Mouse (Mus musculus) midbrain, embryonic 13.5 days (tissue): Measurements from ENCODE around the gene Slc39a7. TPM values are rescaled to one million over a fixed set of nuclear protein-coding genes. Genes with fewer than 3 reads are reported as not detected.
A peak's percentile ranks its signal among the peaks of the same experiment; 100 is the strongest.

Source experiments
- ATAC-seq: fragments of 200-750 bp; cut with Nextera tagmentation; 2 replicates; pipeline ENCODE4 v1.8.0; 2017; ENCODE audit warnings: mild to moderate bottlenecking, moderate TSS enrichment, moderate library complexity
- H3K27ac ChIP-seq: fragments of 300-500 bp; sonication (generic); 2 replicates; pipeline ENCODE4 v1.5.1; 2015; ENCODE audit warnings: inconsistent platforms, mild to moderate bottlenecking, moderate library complexity
- H3K27me3 ChIP-seq: fragments of 300-500 bp; sonication (generic); 2 replicates; pipeline ENCODE4 v1.6.1; 2015; ENCODE audit warnings: mild to moderate bottlenecking, inconsistent platforms
- H3K36me3 ChIP-seq: fragments of 300-500 bp; sonication (generic); 2 replicates; pipeline ENCODE4 v1.6.1; 2015; ENCODE audit warnings: mild to moderate bottlenecking, inconsistent platforms
- H3K4me1 ChIP-seq: fragments of 300-500 bp; sonication (generic); replicated peaks from 2 replicates; pipeline ENCODE4 v1.6.1; 2015; ENCODE audit warnings: inconsistent platforms
- H3K4me2 ChIP-seq: fragments of 300-500 bp; sonication (generic); replicated peaks from 2 replicates; pipeline ENCODE4 v1.6.1; 2015; ENCODE audit warnings: moderate library complexity, mild to moderate bottlenecking, inconsistent platforms
- H3K4me3 ChIP-seq: fragments of 300-500 bp; sonication (generic); replicated peaks from 2 replicates; pipeline ENCODE4 v1.5.1; 2015; ENCODE audit warnings: mild to moderate bottlenecking, inconsistent platforms
- H3K9ac ChIP-seq: fragments of 300-500 bp; sonication (generic); replicated peaks from 2 replicates; pipeline ENCODE4 v1.6.1; 2015; ENCODE audit warnings: mild to moderate bottlenecking, inconsistent platforms
- H3K9me3 ChIP-seq: fragments of 300-500 bp; sonication (generic); 2 replicates; pipeline ENCODE4 v1.6.1; 2016; ENCODE audit warnings: mild to moderate bottlenecking, inconsistent platforms
- WGBS: fragments of 180-500 bp; shearing (Covaris S2); methylation state at CpG from one replicate; pipeline ENCODE4 v1.1.7; 2015; 5-methylcytosine and 5-hydroxymethylcytosine counted together
- polyA plus RNA-seq: library from polyadenylated mRNA; unstranded; fragments of >200 nt; fragmentation: Nextera tagmentation; extraction: Ambion mirVana; gene quantifications from 2 replicates; pipeline ENCODE4 v1.2.1, GENCODE M21; 2015

The Slc39a7 gene
- polyA plus RNA-seq, 1 experiment from 2014 or later = 180 TPM

DNA sequence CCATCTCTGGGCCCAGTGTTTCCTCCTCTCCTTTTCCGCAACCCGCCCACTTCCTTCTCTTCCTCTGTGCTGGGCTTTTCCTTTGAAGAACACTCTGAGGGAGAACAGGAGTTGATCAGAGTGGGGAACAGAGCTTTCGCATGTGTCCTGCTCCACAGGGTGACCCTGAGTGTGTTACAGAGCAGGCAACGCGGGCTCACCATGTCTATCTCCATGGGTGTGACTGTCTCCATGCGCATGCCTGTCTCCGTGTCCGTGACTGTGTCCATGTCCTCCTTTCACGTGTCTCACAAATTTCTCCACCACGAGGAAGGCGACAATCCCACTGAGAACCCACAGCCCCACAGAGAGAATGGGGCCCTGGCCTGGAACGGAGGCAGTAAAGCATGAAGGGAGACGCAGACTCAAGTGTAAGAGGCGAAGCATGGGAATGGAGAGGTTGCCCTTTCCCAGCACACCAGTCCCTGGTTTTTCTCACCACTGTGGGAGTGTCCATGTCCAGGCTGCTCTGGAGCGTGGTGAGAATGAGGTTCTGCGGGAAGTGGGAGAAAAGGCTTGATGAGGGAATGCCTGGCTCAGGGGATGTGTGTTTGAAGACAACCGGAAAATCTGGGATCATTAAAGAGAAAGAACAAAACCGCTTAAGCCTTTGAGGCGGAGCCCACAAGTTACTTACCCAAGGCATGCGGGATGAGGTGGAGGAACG, 1.4 kb downstream of the Slc39a7 start:
- no peak for ATAC-seq
- Histone ChIP-seq H3K9me3 (no peaks in the 10 kb centered on the region), H3K4me3 (peak overlapping the region; percentile 90), H3K4me2 (peak overlapping the region; percentile 100), H3K27ac (no peak overlapping the region), H3K9ac (peak overlapping the region; percentile 94), H3K4me1 (peaks cover 77% of the 10 kb centered on the region), H3K27me3 (no peaks in the 10 kb centered on the region), H3K36me3 (peaks cover 34% of the 10 kb centered on the region)
- WGBS = 58% methylated on average over 21 of the region's 21 CpGs

DNA sequence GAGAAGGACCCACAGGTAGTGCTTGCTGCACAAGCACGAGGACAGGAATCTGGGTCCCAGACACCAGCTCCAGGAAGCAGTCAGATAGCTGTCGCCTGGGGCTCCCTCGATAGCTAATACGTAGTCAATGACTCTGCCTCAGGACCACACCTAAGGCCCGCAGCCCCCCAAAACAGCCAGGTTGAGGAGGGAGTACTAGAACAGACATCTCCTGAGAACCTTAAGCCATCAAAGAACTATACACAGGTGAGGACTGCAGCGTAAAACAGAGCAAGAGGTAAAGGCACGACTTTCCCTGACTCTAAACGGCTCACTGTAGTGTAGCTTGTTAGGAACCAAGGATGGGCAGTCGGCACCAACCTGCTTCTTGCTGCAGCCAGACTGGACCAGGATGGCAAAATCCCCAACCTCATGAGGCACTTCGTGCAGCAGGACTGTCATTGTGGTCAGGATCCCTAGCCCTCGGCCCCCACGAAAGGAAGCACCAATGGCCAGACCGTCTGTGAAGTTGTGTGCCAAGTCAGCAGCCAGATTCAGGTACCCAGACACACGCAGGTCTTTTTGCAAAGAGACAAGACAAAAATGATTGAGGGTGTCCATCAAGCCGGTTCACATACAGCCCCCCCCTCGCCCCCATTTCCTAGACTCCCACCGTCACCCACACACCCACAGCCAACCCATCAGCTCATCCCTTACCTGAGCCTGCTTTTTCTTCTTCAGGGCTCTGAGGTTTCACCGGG, 2.2 kb downstream of the Slc39a7 start:
- 82% methylated on average over 18 of the region's 18 CpGs for WGBS
- Histone ChIP-seq H3K9ac (peak overlapping the region; percentile 94), H3K4me1 (peaks cover 77% of the 10 kb centered on the region)

DNA sequence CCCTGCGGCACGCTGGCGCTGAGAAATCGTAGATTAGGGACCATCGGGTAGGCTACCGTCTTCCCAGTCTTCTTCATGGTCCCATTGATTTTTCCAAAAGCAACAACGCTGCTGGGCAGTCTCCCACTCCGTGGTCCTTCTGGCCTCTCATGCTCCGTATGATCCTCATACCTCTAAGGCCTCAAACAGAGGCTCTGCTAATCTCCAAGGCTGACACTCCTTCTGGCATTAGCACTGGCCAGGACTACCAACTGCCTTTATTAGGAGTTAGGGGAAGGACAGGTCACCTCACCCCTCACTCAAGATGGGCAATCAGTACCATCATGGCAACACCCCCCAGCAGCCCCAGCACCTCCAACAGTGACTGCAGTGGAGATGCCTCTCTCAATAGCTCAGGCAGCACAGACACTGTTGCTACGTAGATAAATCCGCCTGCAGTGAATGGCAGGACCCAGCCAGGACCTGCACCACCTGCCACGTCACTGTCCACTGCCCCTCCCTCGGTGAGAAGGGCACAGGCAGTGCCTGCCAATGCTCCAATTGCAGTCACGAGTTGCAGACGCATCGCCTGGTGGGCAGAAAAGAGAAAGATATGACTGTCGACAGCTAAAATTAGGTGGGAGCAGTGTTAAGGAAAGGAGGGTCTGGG, 2.9 kb downstream of the Slc39a7 start:
- Histone ChIP-seq H3K9ac (peak overlapping the region; percentile 41; the same call in 1 of the 2 replicates), H3K36me3 (peaks cover 23% of the 10 kb centered on the region), H3K4me1 (peaks cover 76% of the 10 kb centered on the region), H3K27ac (peak overlapping the region; percentile 97), H3K27me3 (no peaks in the 10 kb centered on the region), H3K9me3 (no peaks in the 10 kb centered on the region), H3K4me3 (peak overlapping the region; percentile 90), H3K4me2 (peak overlapping the region; percentile 100)
- no peak for ATAC-seq
- WGBS = 42% methylated on average over 17 of the region's 17 CpGs

More for the DNA sequence above, 2.2 kb downstream of the Slc39a7 start:
- no peak for ATAC-seq
- Histone ChIP-seq H3K4me2 (peak overlapping the region; percentile 100), H3K4me3 (peak overlapping the region; percentile 90), H3K36me3 (peaks cover 30% of the 10 kb centered on the region), H3K27ac (no peak overlapping the region), H3K27me3 (no peaks in the 10 kb centered on the region), H3K9me3 (no peaks in the 10 kb centered on the region)

DNA sequence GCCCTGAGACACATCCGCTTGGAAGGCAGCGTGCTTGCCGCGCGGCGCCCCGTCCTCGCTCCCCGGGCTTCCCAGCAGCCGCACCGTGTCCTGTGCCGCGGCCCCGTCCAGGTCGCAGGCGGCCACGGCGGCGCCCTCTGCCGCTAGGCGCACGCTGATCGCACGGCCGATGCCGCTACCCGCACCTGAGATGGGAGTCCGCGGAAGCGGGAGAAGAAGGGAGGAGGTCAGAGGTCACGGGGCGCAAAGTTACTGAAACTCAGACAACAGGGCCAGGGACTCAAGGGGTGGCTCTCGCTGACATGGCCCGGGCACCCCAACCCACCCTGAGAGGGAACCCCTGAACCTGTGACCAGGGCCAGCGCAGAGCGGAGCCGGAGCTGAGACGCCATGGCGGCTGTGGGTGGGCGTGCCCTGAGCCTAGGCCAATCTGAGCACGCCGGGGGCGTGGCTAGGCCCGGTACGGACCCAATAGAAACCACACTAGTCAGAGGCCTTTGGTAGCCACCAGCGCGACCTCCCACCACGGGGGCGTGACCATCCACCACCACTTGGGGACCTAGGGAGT, 3.7 kb downstream of the Slc39a7 start, which contains the start of gene H2-Ke6:
Gene H2-Ke6, minus strand, starts transcription at position 405 of the 568 bp plus-strand sequence.
- H3K27me3 ChIP-seq = no peaks in the 10 kb centered on the region
- H3K4me2 ChIP-seq = peak within 1 kb of the TSS; percentile 100
- peaks cover 28% of the 10 kb centered on the region for H3K36me3 ChIP-seq
- ATAC-seq = peak; percentile 67
- H3K9me3 ChIP-seq = no peaks in the 10 kb centered on the region
- WGBS = under 1% methylated on average over 49 of the region's 49 CpGs
- peak within 1 kb of the TSS; percentile 97 for H3K27ac ChIP-seq
- peaks cover 76% of the 10 kb centered on the region for H3K4me1 ChIP-seq
- H3K4me3 ChIP-seq = peak within 1 kb of the TSS; percentile 90
- peak within 1 kb of the TSS; percentile 90 for H3K9ac ChIP-seq

DNA sequence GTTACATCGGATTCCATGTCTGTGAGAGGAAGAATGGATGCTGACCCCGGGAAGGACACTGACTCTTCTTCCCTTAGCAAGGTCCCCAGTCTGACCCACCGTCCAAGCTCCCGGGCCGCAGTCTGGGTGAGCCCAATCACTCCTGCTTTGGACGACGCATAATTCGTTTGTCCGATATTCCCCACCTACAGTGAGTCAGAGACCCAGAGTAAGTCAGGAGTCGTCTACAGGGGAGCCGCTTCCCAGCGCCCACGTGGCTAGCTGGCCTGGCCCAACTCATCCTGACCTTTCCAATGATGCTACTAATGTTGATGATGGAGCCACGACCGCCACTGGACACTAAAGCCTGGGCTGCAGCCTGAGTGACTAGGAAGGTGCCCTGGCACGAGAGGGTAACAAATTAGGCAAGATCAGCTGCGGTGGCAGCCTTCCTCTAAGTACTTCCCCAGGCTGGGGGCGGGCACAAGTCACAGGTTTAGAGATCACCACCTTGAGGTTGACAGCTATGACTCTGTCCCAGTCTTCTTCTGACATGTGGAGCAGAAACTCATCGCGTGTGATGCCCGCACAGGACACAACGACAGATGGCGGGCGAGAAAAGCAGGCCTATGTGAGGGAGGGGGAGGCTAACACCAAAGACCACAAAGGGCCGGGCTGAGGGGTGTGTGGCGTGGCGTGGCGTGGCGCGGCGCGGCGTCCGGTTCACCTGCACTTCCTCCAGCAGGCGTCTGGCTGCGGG, 4.4 kb downstream of the Slc39a7 start:
- peak overlapping the region; percentile 90 for H3K9ac ChIP-seq
- under 1% methylated on average over 36 of the region's 36 CpGs for WGBS
- no peaks in the 10 kb centered on the region for H3K27me3 ChIP-seq
- peak overlapping the region; percentile 100 for H3K4me2 ChIP-seq
- H3K9me3 ChIP-seq = no peaks in the 10 kb centered on the region
- peak overlapping the region; percentile 97 for H3K27ac ChIP-seq
- no peak for ATAC-seq
- H3K4me3 ChIP-seq = peak overlapping the region; percentile 90
- peaks cover 77% of the 10 kb centered on the region for H3K4me1 ChIP-seq
- peaks cover 35% of the 10 kb centered on the region for H3K36me3 ChIP-seq

DNA sequence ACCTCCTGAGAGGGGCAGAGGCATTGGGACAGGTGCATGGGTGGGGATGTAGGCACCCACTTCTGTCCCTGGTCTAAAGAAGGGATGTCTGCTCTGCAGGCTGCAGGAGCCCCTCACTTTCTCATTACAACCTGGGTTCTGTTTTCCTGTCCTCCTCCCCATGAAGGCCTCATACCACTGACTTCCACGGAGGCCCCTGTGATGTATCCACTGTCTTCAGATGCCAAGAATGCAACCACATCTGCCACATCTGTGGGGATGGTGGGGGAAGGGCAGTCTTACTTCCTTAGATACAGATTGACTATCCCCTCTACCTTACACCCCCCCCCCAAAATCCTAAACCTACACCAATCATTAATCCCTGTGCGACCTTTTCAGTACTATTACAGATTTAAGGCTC, 5.3 kb downstream of the Slc39a7 start:
- no peaks in the 10 kb centered on the region for H3K9me3 ChIP-seq
- H3K4me1 ChIP-seq = peaks cover 77% of the 10 kb centered on the region
- peak overlapping the region; percentile 90 for H3K9ac ChIP-seq
- H3K27me3 ChIP-seq = no peaks in the 10 kb centered on the region
- ATAC-seq = no peak
- H3K27ac ChIP-seq = peak overlapping the region; percentile 97
- H3K4me3 ChIP-seq = peak overlapping the region; percentile 90
- peaks cover 43% of the 10 kb centered on the region for H3K36me3 ChIP-seq
- WGBS = 2% methylated on average over 2 of the region's 2 CpGs
- H3K4me2 ChIP-seq = peak overlapping the region; percentile 100

DNA sequence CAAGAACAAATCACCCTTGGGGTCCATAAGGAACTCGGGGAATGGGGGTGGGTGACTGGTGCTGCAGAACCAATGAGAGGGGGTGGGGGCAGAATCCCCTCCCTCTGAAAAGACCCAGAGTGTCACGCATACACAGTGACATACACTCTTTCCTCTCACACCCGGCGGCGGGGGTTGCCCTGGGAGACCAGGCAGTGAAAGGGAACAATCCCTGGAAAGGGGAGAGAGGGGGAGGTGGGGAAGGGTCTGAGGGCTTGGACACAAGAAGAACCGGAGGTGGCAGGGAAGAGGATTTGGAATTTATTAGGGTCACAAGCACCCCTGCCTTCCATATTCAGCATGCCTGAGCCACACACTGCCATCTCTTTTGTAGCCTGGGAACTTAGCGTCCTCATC, 5.7 kb downstream of the Slc39a7 start:
- H3K9me3 ChIP-seq = no peaks in the 10 kb centered on the region
- no peaks in the 10 kb centered on the region for H3K27me3 ChIP-seq
- WGBS = 3% methylated on average over 7 of the region's 7 CpGs
- H3K4me1 ChIP-seq = peaks cover 75% of the 10 kb centered on the region
- peaks cover 48% of the 10 kb centered on the region for H3K36me3 ChIP-seq
- peak overlapping the region; percentile 100 for H3K4me2 ChIP-seq
- peak; percentile 59 for ATAC-seq
- peak overlapping the region; percentile 90 for H3K9ac ChIP-seq
- H3K27ac ChIP-seq = peak overlapping the region; percentile 97
- H3K4me3 ChIP-seq = peak overlapping the region; percentile 90

DNA sequence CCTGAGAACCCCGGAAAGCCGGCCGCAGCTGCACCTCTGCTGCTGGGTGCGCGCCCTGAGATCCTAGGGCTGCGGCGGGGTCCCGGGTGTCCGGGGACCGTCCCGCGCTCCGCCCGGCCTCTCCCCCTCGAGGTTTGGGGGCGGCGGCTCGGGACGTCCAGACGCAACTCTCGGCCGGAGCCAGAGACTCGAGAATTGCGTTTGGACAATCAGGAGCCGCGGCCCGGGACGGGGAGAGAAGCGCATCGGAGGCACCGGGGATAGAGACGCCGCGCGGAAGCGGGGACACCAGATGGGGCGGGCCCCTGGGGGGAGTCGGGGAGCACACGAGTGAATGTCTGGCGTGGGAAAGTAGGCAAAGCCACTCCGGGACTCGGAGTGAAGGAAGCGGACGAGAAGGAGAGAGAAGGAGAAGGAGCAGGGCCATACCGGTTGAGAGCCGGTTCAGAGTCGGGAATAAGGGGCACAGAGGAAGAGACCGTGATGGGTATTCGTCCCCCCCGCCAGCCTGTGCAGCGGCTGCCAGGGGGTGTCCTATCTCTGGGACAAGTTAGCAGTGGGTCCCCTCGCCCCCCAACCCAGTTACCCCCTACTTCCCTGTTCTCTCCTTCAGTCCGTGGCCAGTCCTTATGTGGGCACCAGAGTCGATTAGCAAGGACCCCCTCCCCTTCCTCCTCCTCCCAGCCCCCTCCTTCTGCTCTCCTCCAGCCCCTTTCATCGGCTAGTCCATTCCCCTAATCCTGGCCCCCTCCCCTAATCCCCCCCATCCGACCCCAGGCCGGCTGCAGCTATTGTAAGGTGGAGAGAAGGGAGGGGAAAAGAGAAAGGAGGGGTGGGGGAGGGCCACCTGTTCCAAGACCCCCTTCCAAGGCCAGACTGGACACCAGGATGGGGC, 6.4 kb downstream of the Slc39a7 start:
- H3K4me3 ChIP-seq = peak overlapping the region; percentile 90
- peaks cover 68% of the 10 kb centered on the region for H3K4me1 ChIP-seq
- peak; percentile 25 for ATAC-seq
- peaks cover 52% of the 10 kb centered on the region for H3K36me3 ChIP-seq
- peak overlapping the region; percentile 90 for H3K9ac ChIP-seq
- no peaks in the 10 kb centered on the region for H3K9me3 ChIP-seq
- H3K27ac ChIP-seq = peak overlapping the region; percentile 97
- peak overlapping the region; percentile 100 for H3K4me2 ChIP-seq
- H3K27me3 ChIP-seq = no peaks in the 10 kb centered on the region
- WGBS = under 1% methylated on average over 57 of the region's 57 CpGs

DNA sequence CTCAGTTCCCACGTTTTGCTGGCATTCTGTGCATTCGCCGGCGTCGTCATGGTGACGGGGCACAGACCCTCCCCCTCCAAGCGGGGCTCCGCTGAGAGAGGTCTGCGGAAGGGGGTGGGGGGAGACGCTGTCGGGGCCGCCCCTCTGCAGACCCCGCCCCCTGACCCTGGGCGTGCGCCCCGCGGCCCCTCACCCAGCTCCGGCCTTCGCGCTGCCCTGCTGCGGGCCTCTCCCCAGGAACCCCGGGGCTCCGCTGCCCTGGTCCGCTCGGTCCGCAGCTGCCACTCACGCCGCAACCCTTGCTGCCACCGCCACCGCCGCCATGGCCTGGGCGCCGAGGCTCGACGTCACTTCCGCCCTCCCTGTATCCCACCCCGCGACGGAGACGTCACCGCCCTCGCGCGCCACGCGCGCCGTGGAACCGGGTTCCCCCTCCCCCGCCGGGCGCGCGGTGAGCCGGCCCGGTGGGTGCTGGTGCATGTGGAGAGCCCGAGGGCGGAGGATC, 7.1 kb downstream of the Slc39a7 start, which contains the start of gene Ring1:
Gene Ring1, minus strand, starts transcription at position 364 of the 505 bp plus-strand sequence.
- H3K4me3 ChIP-seq = peak within 1 kb of the TSS; percentile 90
- 2% methylated on average over 38 of the region's 58 CpGs for WGBS
- peak within 1 kb of the TSS; percentile 97 for H3K27ac ChIP-seq
- H3K4me1 ChIP-seq = peaks cover 61% of the 10 kb centered on the region
- H3K9me3 ChIP-seq = no peaks in the 10 kb centered on the region
- peak within 1 kb of the TSS; percentile 100 for H3K4me2 ChIP-seq
- H3K36me3 ChIP-seq = peaks cover 51% of the 10 kb centered on the region
- H3K27me3 ChIP-seq = no peaks in the 10 kb centered on the region
- H3K9ac ChIP-seq = peak within 1 kb of the TSS; percentile 90
- ATAC-seq = peak; percentile 77

DNA sequence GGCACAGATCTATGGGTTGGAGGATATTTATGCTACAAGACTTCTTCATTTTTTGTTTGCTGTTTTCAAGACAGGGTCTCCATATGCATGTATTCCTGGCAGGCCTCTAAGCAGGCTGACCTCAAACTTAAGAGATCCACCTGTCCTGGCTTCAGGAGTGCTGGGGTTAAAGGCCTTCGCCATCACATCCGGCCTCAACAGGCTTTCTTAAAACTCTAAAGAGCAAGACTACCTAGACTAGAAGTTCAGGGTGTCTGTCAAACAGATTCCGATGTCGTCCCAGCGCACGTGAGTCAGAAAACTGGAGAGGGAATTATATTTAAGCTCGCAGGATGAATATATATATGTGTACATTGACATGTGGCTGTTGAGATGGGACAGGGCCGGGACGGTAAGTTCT, 7.8 kb downstream of the Slc39a7 start:
- Histone ChIP-seq H3K4me1 (peaks cover 54% of the 10 kb centered on the region), H3K27ac (peak overlapping the region; percentile 97), H3K36me3 (peaks cover 44% of the 10 kb centered on the region), H3K9ac (peak overlapping the region; percentile 90), H3K4me2 (peak overlapping the region; percentile 100), H3K27me3 (no peaks in the 10 kb centered on the region), H3K4me3 (peak overlapping the region; percentile 90), H3K9me3 (no peaks in the 10 kb centered on the region)
- 60% methylated on average over 9 of the region's 9 CpGs for WGBS
- no peak for ATAC-seq
